Mouse (Mus musculus) liver, embryonic 13.5 days (tissue): Measurements from ENCODE around the gene Large2. TPM values are rescaled to one million over a fixed set of nuclear protein-coding genes. Genes with fewer than 3 reads are reported as not detected.
A peak's percentile ranks its signal among the peaks of the same experiment; 100 is the strongest.

ENCODE experiments used
- ATAC-seq: fragments of 200-750 bp; cut with Nextera tagmentation; 2 replicates; pipeline ENCODE4 v1.8.0; 2017; ENCODE audit warnings: low read depth, mild to moderate bottlenecking, moderate number of reproducible peaks, moderate library complexity
- DNase-seq: peaks from one replicate; pipeline ENCODE4 v3.0.0; 2022
- H3K27ac ChIP-seq: fragments of 300-500 bp; sonication (generic); 2 replicates; pipeline ENCODE4 v1.5.1; 2015; ENCODE audit warnings: moderate library complexity, mild to moderate bottlenecking, inconsistent platforms
- H3K27me3 ChIP-seq: fragments of 300-500 bp; sonication (generic); 2 replicates; pipeline ENCODE4 v1.6.1; 2015; ENCODE audit warnings: mild to moderate bottlenecking, inconsistent platforms
- H3K36me3 ChIP-seq: fragments of 300-500 bp; sonication (generic); 2 replicates; pipeline ENCODE4 v1.6.1; 2015; ENCODE audit warnings: mild to moderate bottlenecking, inconsistent platforms
- H3K4me1 ChIP-seq: fragments of 300-500 bp; sonication (generic); replicated peaks from 2 replicates; pipeline ENCODE4 v1.6.1; 2015; ENCODE audit warnings: inconsistent platforms
- H3K4me2 ChIP-seq: fragments of 300-500 bp; sonication (generic); 2 replicates; pipeline ENCODE4 v1.6.1; 2015; ENCODE audit warnings: inconsistent platforms, mild to moderate bottlenecking, moderate library complexity
- H3K4me3 ChIP-seq: fragments of 300-500 bp; sonication (generic); replicated peaks from 2 replicates; pipeline ENCODE4 v1.5.1; 2015; ENCODE audit warnings: mild to moderate bottlenecking, inconsistent platforms
- H3K9ac ChIP-seq: fragments of 300-500 bp; sonication (generic); 2 replicates; pipeline ENCODE4 v1.6.1; 2015; ENCODE audit warnings: mild to moderate bottlenecking, inconsistent platforms
- H3K9me3 ChIP-seq: fragments of 300-500 bp; sonication (generic); replicated peaks from 2 replicates; pipeline ENCODE4 v1.6.1; 2016; ENCODE audit warnings: inconsistent platforms
- WGBS: fragments of 180-500 bp; shearing (Covaris S2); methylation state at CpG from one replicate; pipeline ENCODE4 v1.1.7; 2015; ENCODE audit not compliant: insufficient replicate concordance; 5-methylcytosine and 5-hydroxymethylcytosine counted together
- polyA plus RNA-seq: library from polyadenylated mRNA; unstranded; fragments of >200 nt; fragmentation: Nextera tagmentation; extraction: Ambion mirVana; gene quantifications from 2 replicates; pipeline ENCODE4 v1.2.1, GENCODE M21; 2015

The Large2 gene
- polyA plus RNA-seq, 1 experiment from 2014 or later, result 1.6 TPM

- H3K27me3 ChIP-seq, result peaks cover 68% of the 10 kb centered on the region
- H3K4me3 ChIP-seq, result peak overlapping the region; percentile 52
- ATAC-seq (no peak), DNase-seq (no peak)
- peak overlapping the region; percentile 51 for H3K9ac ChIP-seq
- H3K4me1 ChIP-seq, result peaks cover 25% of the 10 kb centered on the region
- H3K9me3 ChIP-seq, result no peaks in the 10 kb centered on the region
- peak overlapping the region; percentile 57 for H3K4me2 ChIP-seq
- H3K36me3 ChIP-seq, result no peaks in the 10 kb centered on the region
- H3K27ac ChIP-seq, result no peak overlapping the region
- WGBS, result 18% methylated on average over 19 of the region's 19 CpGs
These were observed 4.3 kb downstream of the Large2 start for GRCm38 (mm10) chr2:92370375-92370774.

GRCm38 (mm10) chr2:92367383-92368029 lies 7.2 kb downstream of the Large2 start:
- H3K4me1 ChIP-seq, result peaks cover 13% of the 10 kb centered on the region
- no peaks in the 10 kb centered on the region for H3K36me3 ChIP-seq
- H3K9ac ChIP-seq, result no peak overlapping the region
- H3K9me3 ChIP-seq, result no peaks in the 10 kb centered on the region
- ATAC-seq (no peak), DNase-seq (no peak)
- H3K27me3 ChIP-seq, result peaks cover 57% of the 10 kb centered on the region
- 25% methylated on average over 20 of the region's 20 CpGs for WGBS
- no peak overlapping the region for H3K27ac ChIP-seq
- no peak overlapping the region for H3K4me2 ChIP-seq
- no peak overlapping the region for H3K4me3 ChIP-seq

GRCm38 (mm10) chr2:92365568-92365967 lies 9.1 kb downstream of the Large2 start:
- H3K27ac ChIP-seq, result no peak overlapping the region
- no peak for ATAC-seq
- no peak overlapping the region for H3K9ac ChIP-seq
- no peak overlapping the region for H3K4me3 ChIP-seq
- no peaks in the 10 kb centered on the region for H3K9me3 ChIP-seq
- WGBS, result 74% methylated on average over 10 of the region's 10 CpGs
- peaks cover 3% of the 10 kb centered on the region; the same call in 1 of the 2 replicates for H3K4me1 ChIP-seq
- H3K4me2 ChIP-seq, result no peak overlapping the region
- no peak for DNase-seq
- peaks cover 37% of the 10 kb centered on the region for H3K27me3 ChIP-seq
- H3K36me3 ChIP-seq, result no peaks in the 10 kb centered on the region

GRCm38 (mm10) chr2:92364086-92364485 lies 10.6 kb downstream of the Large2 start:
- H3K27ac ChIP-seq, result no peak overlapping the region
- no peak for ATAC-seq
- peaks cover 23% of the 10 kb centered on the region for H3K27me3 ChIP-seq

GRCm38 (mm10) chr2:92362571-92363228 lies 12.0 kb downstream of the Large2 start:
- 83% methylated on average over 6 of the region's 6 CpGs for WGBS

More at GRCm38 (mm10) chr2:92364086-92364485, 10.6 kb downstream of the Large2 start:
- no peak overlapping the region for H3K4me2 ChIP-seq
- no peak for DNase-seq
- H3K4me3 ChIP-seq, result no peak overlapping the region
- H3K9me3 ChIP-seq, result no peaks in the 10 kb centered on the region
- WGBS, result 80% methylated on average over 4 of the region's 4 CpGs
- H3K9ac ChIP-seq, result no peak overlapping the region
- 0 out of 2 replicates have a peak, but pooled peaks cover 4% of the 10 kb centered on the region for H3K36me3 ChIP-seq
- no peaks in the 10 kb centered on the region for H3K4me1 ChIP-seq

GRCm38 (mm10) chr2:92361795-92362194 lies 12.9 kb downstream of the Large2 start:
- Histone ChIP-seq H3K27ac (no peak overlapping the region), H3K36me3 (0 out of 2 replicates have a peak, but pooled peaks cover 4% of the 10 kb centered on the region), H3K9ac (no peak overlapping the region), H3K4me3 (no peak overlapping the region), H3K27me3 (0 out of 2 replicates have a peak, but pooled peaks cover under 1% of the 10 kb centered on the region), H3K4me2 (no peak overlapping the region), H3K4me1 (no peaks in the 10 kb centered on the region), H3K9me3 (no peaks in the 10 kb centered on the region)
- 74% methylated on average over 8 of the region's 8 CpGs for WGBS
- ATAC-seq (no peak), DNase-seq (no peak)

More at GRCm38 (mm10) chr2:92362571-92363228, 12.0 kb downstream of the Large2 start:
- no peak overlapping the region for H3K27ac ChIP-seq
- H3K9ac ChIP-seq, result no peak overlapping the region
- H3K4me1 ChIP-seq, result no peaks in the 10 kb centered on the region
- no peaks in the 10 kb centered on the region for H3K9me3 ChIP-seq
- no peak overlapping the region for H3K4me3 ChIP-seq
- no peak overlapping the region for H3K4me2 ChIP-seq
- DNase-seq (no peak), ATAC-seq (no peak)
- 0 out of 2 replicates have a peak, but pooled peaks cover 10% of the 10 kb centered on the region for H3K27me3 ChIP-seq
- 0 out of 2 replicates have a peak, but pooled peaks cover 4% of the 10 kb centered on the region for H3K36me3 ChIP-seq

DNA sequence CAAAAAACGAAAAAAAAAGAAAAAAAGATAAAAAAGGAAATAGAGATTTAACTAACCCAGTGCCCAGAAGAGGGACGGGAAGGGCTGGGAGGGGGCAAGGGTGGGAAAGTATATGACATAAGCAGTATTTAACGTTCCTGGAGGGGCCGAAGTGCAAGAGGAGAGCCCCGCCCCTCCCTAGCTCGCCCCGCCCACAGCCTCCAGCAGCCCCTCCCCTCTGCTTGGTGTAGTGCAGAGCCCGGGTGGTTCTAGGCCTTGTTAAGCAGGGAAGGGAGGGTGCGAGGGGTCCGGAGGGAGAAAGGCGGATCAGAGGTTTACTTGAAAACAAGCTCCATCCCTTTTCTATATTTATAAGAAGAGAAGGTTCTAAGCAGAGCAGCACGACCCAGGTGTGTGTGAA lies 13.8 kb downstream of the Large2 start:
- Histone ChIP-seq H3K36me3 (0 out of 2 replicates have a peak, but pooled peaks cover 4% of the 10 kb centered on the region), H3K4me2 (0 out of 2 replicates have a peak overlapping the region, but pooled peaks have one; percentile 2), H3K9me3 (no peaks in the 10 kb centered on the region), H3K27me3 (no peaks in the 10 kb centered on the region), H3K27ac (no peak overlapping the region), H3K9ac (no peak overlapping the region), H3K4me1 (no peaks in the 10 kb centered on the region), H3K4me3 (no peak overlapping the region)
- peak; percentile 70 for ATAC-seq
- 23% methylated on average over 12 of the region's 12 CpGs for WGBS
- no peak for DNase-seq

DNA sequence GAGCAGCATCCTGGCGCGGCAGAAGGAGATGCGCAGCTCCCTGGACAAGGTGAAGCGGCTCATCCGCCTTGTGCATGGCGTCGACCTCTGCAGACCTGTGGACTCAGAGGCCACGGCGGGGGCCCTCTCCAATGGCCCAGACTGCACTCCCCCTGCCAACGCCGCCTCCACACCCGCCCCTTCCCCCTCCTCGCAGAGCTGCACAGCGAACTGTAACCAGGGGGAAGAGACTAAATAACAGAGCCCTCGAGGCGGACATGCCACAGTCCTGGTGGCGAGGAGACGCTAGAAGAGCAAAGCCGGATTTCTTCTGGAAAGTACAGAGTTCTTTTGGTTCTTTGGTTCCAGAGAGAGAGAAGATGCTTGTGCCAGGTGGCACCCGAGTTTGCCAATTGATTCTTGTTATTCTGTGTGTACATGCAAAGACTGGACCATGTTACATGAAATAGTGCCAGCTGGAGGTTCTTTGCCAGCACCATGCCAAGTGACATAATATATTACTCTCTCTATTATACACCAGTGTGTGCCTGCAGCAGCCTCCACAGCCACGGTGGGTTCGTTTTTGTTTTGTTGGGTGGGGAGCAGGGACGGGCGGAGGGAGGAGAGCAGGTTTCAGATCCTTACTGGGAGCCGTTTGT lies 14.4 kb downstream of the Large2 start:
- 72% methylated on average over 25 of the region's 25 CpGs for WGBS
- DNase-seq (no peak), ATAC-seq (no peak)
- Histone ChIP-seq H3K9me3 (no peaks in the 10 kb centered on the region), H3K4me1 (no peaks in the 10 kb centered on the region), H3K36me3 (0 out of 2 replicates have a peak, but pooled peaks cover 4% of the 10 kb centered on the region), H3K4me2 (0 out of 2 replicates have a peak overlapping the region, but pooled peaks have one; percentile 2), H3K27ac (no peak overlapping the region), H3K27me3 (no peaks in the 10 kb centered on the region), H3K9ac (no peak overlapping the region), H3K4me3 (no peak overlapping the region)

- ATAC-seq (no peak), DNase-seq (no peak)
- 0 out of 2 replicates have a peak, but pooled peaks cover 4% of the 10 kb centered on the region for H3K36me3 ChIP-seq
- no peaks in the 10 kb centered on the region for H3K27me3 ChIP-seq
- H3K9ac ChIP-seq, result no peak overlapping the region
- WGBS, result 79% methylated on average over 2 of the region's 2 CpGs
- H3K4me1 ChIP-seq, result peaks cover 2% of the 10 kb centered on the region; the same call in 1 of the 2 replicates
- no peaks in the 10 kb centered on the region for H3K9me3 ChIP-seq
- no peak overlapping the region for H3K27ac ChIP-seq
- H3K4me2 ChIP-seq, result no peak overlapping the region
- no peak overlapping the region for H3K4me3 ChIP-seq
These were observed 15.4 kb downstream of the Large2 start for GRCm38 (mm10) chr2:92359301-92359700.

- ATAC-seq, result no peak
- H3K4me3 ChIP-seq, result no peak overlapping the region
- no peaks in the 10 kb centered on the region for H3K9me3 ChIP-seq
- H3K4me1 ChIP-seq, result peaks cover 8% of the 10 kb centered on the region
- H3K4me2 ChIP-seq, result no peak overlapping the region
- no peak overlapping the region for H3K27ac ChIP-seq
- DNase-seq, result no peak
- peaks cover 2% of the 10 kb centered on the region; the same call in 1 of the 2 replicates for H3K36me3 ChIP-seq
- no peaks in the 10 kb centered on the region for H3K27me3 ChIP-seq
- WGBS, result 54% methylated on average over 6 of the region's 6 CpGs
- no peak overlapping the region for H3K9ac ChIP-seq
These were observed 20.4 kb downstream of the Large2 start for GRCm38 (mm10) chr2:92354224-92354623.

DNA sequence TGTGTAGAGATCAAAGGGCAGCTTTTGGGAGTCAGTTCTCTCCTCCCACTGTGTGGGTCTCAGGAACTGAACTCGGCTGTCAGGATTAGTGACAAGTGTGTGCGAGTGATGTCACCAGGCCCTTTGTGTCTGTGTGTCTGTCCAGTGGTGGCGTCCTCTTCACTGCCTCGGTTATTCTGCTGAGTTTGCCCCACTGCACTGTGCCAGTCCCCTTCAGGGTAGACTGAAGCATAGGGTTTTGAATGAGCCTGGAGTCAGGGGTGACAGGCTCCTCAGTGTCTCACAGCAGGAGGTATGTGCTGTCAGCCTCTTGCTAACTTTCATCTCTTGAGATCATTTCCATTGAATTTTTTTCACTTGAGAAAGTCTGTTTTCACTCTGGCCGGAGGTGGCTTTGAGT lies 21.3 kb downstream of the Large2 start:
- no peaks in the 10 kb centered on the region for H3K27me3 ChIP-seq
- H3K4me2 ChIP-seq, result no peak overlapping the region
- WGBS, result 70% methylated on average over 5 of the region's 5 CpGs
- DNase-seq (no peak), ATAC-seq (no peak)
- peaks cover 8% of the 10 kb centered on the region for H3K4me1 ChIP-seq
- H3K36me3 ChIP-seq, result no peaks in the 10 kb centered on the region; the same call in 1 of the 2 replicates
- no peaks in the 10 kb centered on the region for H3K9me3 ChIP-seq
- no peak overlapping the region for H3K4me3 ChIP-seq
- H3K9ac ChIP-seq, result no peak overlapping the region
- H3K27ac ChIP-seq, result no peak overlapping the region
